Mouse (Mus musculus): ENCODE measurements around the gene Xrcc5. TPM values are rescaled to one million over a fixed set of nuclear protein-coding genes. Genes with fewer than 3 reads are reported as not detected.

The Xrcc5 gene
- polyA plus RNA-seq, 1 experiment from 2014 or later: 36.8 TPM

DNA sequence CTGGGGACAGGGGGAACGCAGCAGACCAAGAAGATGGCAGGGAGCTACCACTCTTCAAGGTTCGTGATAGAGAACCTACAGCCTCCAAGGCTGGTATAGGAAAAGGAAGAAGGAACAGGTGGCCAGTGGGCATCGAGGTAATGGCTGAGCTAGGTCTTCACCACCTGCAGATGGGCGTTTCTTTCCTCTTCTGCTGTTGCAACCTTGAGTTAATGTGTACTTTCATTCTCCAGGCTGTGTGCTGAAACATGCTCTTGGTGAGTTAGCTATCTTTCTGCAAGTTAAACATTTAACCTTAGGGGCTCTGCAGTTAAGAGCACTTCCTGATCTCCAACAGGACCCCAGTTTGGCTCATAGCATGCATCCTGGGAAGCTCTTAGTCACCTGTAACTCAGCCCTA is 19.3 kb upstream of the Xrcc5 start:
- no peak overlapping the region for H3K4me2 ChIP-seq
- TF ChIP-seq CTCF (IDR thresholded peaks at IDR 0.05; ENCODE audit: low read depth): no peak
- DNase-seq (no peak), ATAC-seq (ENCODE audit: insufficient read depth) (no peak)
- H3K9me3 ChIP-seq (ENCODE audit: low read depth, low read length): no peaks in the 10 kb centered on the region; the same call in 1 of the 2 replicates
- no peak overlapping the region for H3K4me3 ChIP-seq (ENCODE audit: low read depth, low read length)
- H3K27ac ChIP-seq (ENCODE audit: low read depth): no peak overlapping the region
- no peaks in the 10 kb centered on the region for H3K4me1 ChIP-seq (ENCODE audit: insufficient read depth)
- H3K27me3 ChIP-seq (ENCODE audit: insufficient read depth, low read length): no peaks in the 10 kb centered on the region
- no peaks in the 10 kb centered on the region for H3K36me3 ChIP-seq (ENCODE audit: insufficient read depth)
- H3K9ac ChIP-seq: no peak overlapping the region
- 72% methylated on average over 4 of the region's 4 CpGs for WGBS

- TF ChIP-seq CTCF (IDR thresholded peaks at IDR 0.05; ENCODE audit: low read depth): no peak
- Histone ChIP-seq H3K27ac (ENCODE audit: low read depth) (no peak overlapping the region), H3K4me2 (no peak overlapping the region), H3K4me3 (ENCODE audit: low read depth, low read length) (no peak overlapping the region), H3K36me3 (ENCODE audit: insufficient read depth) (no peaks in the 10 kb centered on the region), H3K9me3 (ENCODE audit: low read depth, low read length) (no peaks in the 10 kb centered on the region; the same call in 1 of the 2 replicates), H3K27me3 (ENCODE audit: insufficient read depth, low read length) (no peaks in the 10 kb centered on the region), H3K4me1 (ENCODE audit: insufficient read depth) (no peaks in the 10 kb centered on the region), H3K9ac (no peak overlapping the region)
- DNase-seq (no peak), ATAC-seq (ENCODE audit: insufficient read depth) (no peak)
- 77% methylated on average over 4 of the region's 4 CpGs for WGBS
Observed at GRCm38 (mm10) chr1:72288527-72289150, 18.6 kb upstream of the Xrcc5 start.

- no peak for DNase-seq
- Histone ChIP-seq H3K27me3 (ENCODE audit: insufficient read depth, low read length) (no peaks in the 10 kb centered on the region), H3K9me3 (ENCODE audit: low read depth, low read length) (no peaks in the 10 kb centered on the region; the same call in 1 of the 2 replicates), H3K27ac (ENCODE audit: low read depth) (no peak overlapping the region), H3K4me3 (ENCODE audit: low read depth, low read length) (no peak overlapping the region), H3K9ac (no peak overlapping the region), H3K36me3 (ENCODE audit: insufficient read depth) (no peaks in the 10 kb centered on the region), H3K4me2 (no peak overlapping the region), H3K4me1 (ENCODE audit: insufficient read depth) (no peaks in the 10 kb centered on the region)
- ATAC-seq (ENCODE audit: insufficient read depth): no peak
- no peak for TF ChIP-seq CTCF (IDR thresholded peaks at IDR 0.05; ENCODE audit: low read depth)
- 97% methylated on average over 4 of the region's 4 CpGs for WGBS
Observed at GRCm38 (mm10) chr1:72290896-72291295, 16.3 kb upstream of the Xrcc5 start.

- TF ChIP-seq CTCF (IDR thresholded peaks at IDR 0.05; ENCODE audit: low read depth): no peak
- H3K9ac ChIP-seq: no peak overlapping the region
- H3K4me2 ChIP-seq: no peak overlapping the region
- H3K4me3 ChIP-seq (ENCODE audit: low read depth, low read length): no peak overlapping the region
- no peaks in the 10 kb centered on the region; the same call in 1 of the 2 replicates for H3K9me3 ChIP-seq (ENCODE audit: low read depth, low read length)
- H3K27me3 ChIP-seq (ENCODE audit: insufficient read depth, low read length): no peaks in the 10 kb centered on the region
- WGBS: 93% methylated on average over 4 of the region's 4 CpGs
- DNase-seq (no peak), ATAC-seq (ENCODE audit: insufficient read depth) (no peak)
- H3K27ac ChIP-seq (ENCODE audit: low read depth): no peak overlapping the region
- no peaks in the 10 kb centered on the region for H3K36me3 ChIP-seq (ENCODE audit: insufficient read depth)
- H3K4me1 ChIP-seq (ENCODE audit: insufficient read depth): no peaks in the 10 kb centered on the region
Observed at GRCm38 (mm10) chr1:72291421-72291820, 15.8 kb upstream of the Xrcc5 start.

DNA sequence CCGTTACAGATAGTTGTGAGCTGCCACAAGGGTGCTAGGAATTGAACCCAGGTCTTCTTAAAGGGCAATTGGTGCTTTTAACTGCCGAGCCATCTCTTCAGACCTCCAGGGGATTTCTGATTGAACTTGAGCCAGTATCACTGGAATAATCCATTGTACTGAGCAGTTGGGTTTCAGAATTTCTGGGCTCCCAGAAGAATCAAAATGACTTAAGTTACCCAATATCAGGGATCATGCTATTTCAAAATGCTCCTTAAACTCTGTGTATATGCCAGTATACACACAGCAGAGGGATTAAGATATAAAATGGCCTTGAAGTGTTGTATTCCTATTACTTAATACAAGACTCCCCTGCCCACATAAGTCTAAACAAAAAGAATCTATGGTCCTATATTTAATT is 15.3 kb upstream of the Xrcc5 start:
- TF ChIP-seq CTCF (IDR thresholded peaks at IDR 0.05; ENCODE audit: low read depth): no peak
- no peak overlapping the region for H3K9ac ChIP-seq
- ATAC-seq (ENCODE audit: insufficient read depth) (no peak), DNase-seq (no peak)
- no peaks in the 10 kb centered on the region; the same call in 1 of the 2 replicates for H3K9me3 ChIP-seq (ENCODE audit: low read depth, low read length)
- no peaks in the 10 kb centered on the region for H3K36me3 ChIP-seq (ENCODE audit: insufficient read depth)
- H3K4me1 ChIP-seq (ENCODE audit: insufficient read depth): no peaks in the 10 kb centered on the region
- H3K4me2 ChIP-seq: no peak overlapping the region
- H3K27me3 ChIP-seq (ENCODE audit: insufficient read depth, low read length): no peaks in the 10 kb centered on the region
- no peak overlapping the region for H3K4me3 ChIP-seq (ENCODE audit: low read depth, low read length)
- no peak overlapping the region for H3K27ac ChIP-seq (ENCODE audit: low read depth)
- 83% methylated on average over 2 of the region's 2 CpGs for WGBS

DNA sequence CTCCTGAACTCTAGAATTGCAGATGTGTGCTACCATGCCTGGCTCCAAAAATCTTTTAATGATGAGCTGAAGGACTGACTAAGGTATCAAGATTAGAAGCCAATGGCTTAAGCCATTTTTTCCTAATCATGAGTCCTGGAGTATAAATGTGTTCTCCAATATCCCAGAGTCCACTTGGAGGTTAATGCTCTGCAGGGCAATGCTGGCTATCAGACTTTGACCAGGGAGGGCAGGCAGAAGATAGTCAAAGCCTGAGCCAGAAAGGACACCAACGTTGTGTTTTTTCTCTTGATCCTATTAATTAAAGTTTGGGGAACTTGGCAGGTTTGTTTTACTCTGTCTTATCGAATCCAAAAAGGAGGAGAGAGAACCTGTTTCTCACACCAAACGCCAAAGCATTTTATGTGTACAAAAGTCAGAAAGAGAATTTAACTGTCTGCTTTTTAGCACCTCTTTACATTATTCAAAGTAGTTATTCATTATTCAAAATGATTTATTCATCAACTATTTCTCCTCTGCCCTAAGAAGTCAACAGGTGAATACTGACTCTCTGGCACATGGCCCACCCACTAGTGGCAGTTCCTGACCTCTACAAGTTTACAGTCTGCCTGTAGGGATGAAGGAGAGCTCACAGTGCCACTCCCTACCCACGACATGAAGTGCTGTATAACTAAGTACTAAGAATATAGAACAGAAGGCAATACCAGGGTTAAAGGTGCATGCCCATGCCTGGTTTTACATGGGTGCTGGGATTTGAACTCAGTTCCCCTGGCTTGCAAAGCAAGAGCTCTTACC is 13.2 kb upstream of the Xrcc5 start:
- Histone ChIP-seq H3K27me3 (ENCODE audit: insufficient read depth, low read length) (no peaks in the 10 kb centered on the region), H3K36me3 (ENCODE audit: insufficient read depth) (no peaks in the 10 kb centered on the region), H3K9me3 (ENCODE audit: low read depth, low read length) (no peaks in the 10 kb centered on the region; the same call in 1 of the 2 replicates), H3K27ac (ENCODE audit: low read depth) (no peak overlapping the region), H3K4me3 (ENCODE audit: low read depth, low read length) (no peak overlapping the region), H3K4me2 (no peak overlapping the region), H3K9ac (no peak overlapping the region), H3K4me1 (ENCODE audit: insufficient read depth) (no peaks in the 10 kb centered on the region)
- no peak for TF ChIP-seq CTCF (IDR thresholded peaks at IDR 0.05; ENCODE audit: low read depth)
- DNase-seq (no peak), ATAC-seq (ENCODE audit: insufficient read depth) (no peak)
- 63% methylated on average over 4 of the region's 4 CpGs for WGBS

- DNase-seq: no peak
- no peaks in the 10 kb centered on the region for H3K27me3 ChIP-seq (ENCODE audit: insufficient read depth, low read length)
- H3K4me2 ChIP-seq: no peak overlapping the region
- H3K4me1 ChIP-seq (ENCODE audit: insufficient read depth): no peaks in the 10 kb centered on the region
- 67% methylated on average over 8 of the region's 8 CpGs for WGBS
- H3K27ac ChIP-seq (ENCODE audit: low read depth): no peak overlapping the region
- no peaks in the 10 kb centered on the region; the same call in 1 of the 2 replicates for H3K9me3 ChIP-seq (ENCODE audit: low read depth, low read length)
- H3K36me3 ChIP-seq (ENCODE audit: insufficient read depth): no peaks in the 10 kb centered on the region
- ATAC-seq (ENCODE audit: insufficient read depth): no peak
- no peak overlapping the region for H3K9ac ChIP-seq
- no peak overlapping the region for H3K4me3 ChIP-seq (ENCODE audit: low read depth, low read length)
- no peak for TF ChIP-seq CTCF (IDR thresholded peaks at IDR 0.05; ENCODE audit: low read depth)
Observed at GRCm38 (mm10) chr1:72295746-72296145, 11.5 kb upstream of the Xrcc5 start.

Measured in lung, embryonic 14.5 days (tissue).